Comparison of ENCODE assay signal across 10 mouse cellular contexts in the genomic region with DNA sequence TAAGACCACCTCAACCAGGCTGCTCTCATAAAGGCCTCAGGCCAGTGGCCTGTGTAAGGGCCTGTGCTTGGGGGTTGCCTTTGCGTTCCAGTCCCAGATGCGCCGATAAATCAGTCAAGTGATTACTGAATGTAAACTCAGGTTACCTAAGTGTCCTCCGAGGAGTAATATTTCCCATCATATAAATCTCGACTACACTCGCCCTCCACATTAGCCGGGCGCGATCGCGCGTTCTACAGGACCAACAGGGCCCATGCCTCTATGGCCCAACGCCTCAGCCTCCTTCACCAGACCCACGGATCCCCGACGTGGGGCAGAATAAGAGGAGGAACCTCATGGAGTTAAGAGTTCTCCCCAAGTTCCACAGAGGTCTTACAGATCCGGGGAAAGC. TPM values are rescaled to one million over a fixed set of nuclear protein-coding genes. Genes with fewer than 3 reads are reported as not detected.
A peak's percentile ranks its signal among the peaks of the same experiment; 100 is the strongest.
DNase-seq lines count a peak whose midpoint lies in the region; ATAC-seq and TF ChIP-seq lines count a peak whose summit lies in the region.
"Had no signal": no experiment of that assay in that cellular context is flagged by ENCODE, and none has a peak within 500 bp of the region (broad histone marks: within the 10 kb centered on the region; RNA-seq: fewer than 3 reads in every experiment).

No protein-coding gene starts in this region.

- peak overlapping the region; percentile 92 for H3K4me3 ChIP-seq in E14TG2a.4 (replicated peaks; ENCODE audit: low read length)
- peak overlapping the region; percentile 62 for H3K4me3 ChIP-seq in forebrain, embryonic 14.5 days (ENCODE audit: low read depth, low read length)
- peak overlapping the region; percentile 70 for H3K4me3 ChIP-seq in midbrain, embryonic 11.5 days (ENCODE audit: low read depth, low read length)
- H3K4me3 ChIP-seq in liver, embryonic 11.5 days (ENCODE audit: low read depth, low read length), result no peak overlapping the region
- no peak overlapping the region for H3K4me3 ChIP-seq in heart, embryonic 12.5 days

- DNase-seq in cerebellum, adult 9-10 months, result peak; percentile 56
- peak; percentile 14 for DNase-seq in forebrain, embryonic 14.5 days (ENCODE audit: low spot score)
- no peak for DNase-seq in midbrain, embryonic 11.5 days (ENCODE audit: low spot score, missing footprints)
- no peak for DNase-seq in urinary bladder, adult 18-20 months (ENCODE audit: low spot score in 2 of 2)
- no peak for DNase-seq in frontal cortex, postnatal 25 days (ENCODE audit: low spot score in 2 of 2)
- no peak for DNase-seq in liver, embryonic 11.5 days (ENCODE audit: low spot score)
- DNase-seq: liver had no signal

- no peaks in the 10 kb centered on the region for H3K9me3 ChIP-seq in E14TG2a.4 (ENCODE audit: low read length)
- no peaks in the 10 kb centered on the region for H3K9me3 ChIP-seq in forebrain, embryonic 14.5 days (replicated peaks; ENCODE audit: control insufficient read depth, low read length)
- no peaks in the 10 kb centered on the region for H3K9me3 ChIP-seq in midbrain, embryonic 11.5 days (ENCODE audit: control insufficient read depth, low read length)
- H3K9me3 ChIP-seq in liver, embryonic 11.5 days (ENCODE audit: control insufficient read depth, low read length), result no peaks in the 10 kb centered on the region
- no peaks in the 10 kb centered on the region for H3K9me3 ChIP-seq in heart, embryonic 12.5 days (replicated peaks)

- peak overlapping the region; percentile 91 for H3K9ac ChIP-seq in forebrain, embryonic 14.5 days (ENCODE audit: low read length)
- H3K9ac ChIP-seq in midbrain, embryonic 11.5 days (ENCODE audit: low read length), result peak overlapping the region; percentile 91
- no peak overlapping the region for H3K9ac ChIP-seq in liver, embryonic 11.5 days (ENCODE audit: low read depth, low read length)
- no peak overlapping the region for H3K9ac ChIP-seq in heart, embryonic 12.5 days

- no peak for ATAC-seq in forebrain, embryonic 14.5 days
- ATAC-seq in midbrain, embryonic 11.5 days (ENCODE audit: low FRiP score), result no peak
- ATAC-seq in liver, embryonic 11.5 days (replicated peaks; ENCODE audit: low FRiP score), result no peak
- ATAC-seq in heart, embryonic 12.5 days (ENCODE audit: insufficient number of reproducible peaks, low FRiP score), result no peak

- no peak for TF ChIP-seq CTCF in E14TG2a.4 (conservative IDR thresholded peaks at IDR 0.05; ENCODE audit: low read length)

- H3K4me1 ChIP-seq in E14TG2a.4 (replicated peaks; ENCODE audit: low read depth, low read length), result peaks cover 53% of the 10 kb centered on the region
- H3K4me1 ChIP-seq in forebrain, embryonic 14.5 days (ENCODE audit: control insufficient read depth, insufficient read depth, low read length), result peaks cover 4% of the 10 kb centered on the region; the same call in 1 of the 2 replicates
- peaks cover 16% of the 10 kb centered on the region for H3K4me1 ChIP-seq in midbrain, embryonic 11.5 days (ENCODE audit: control insufficient read depth, insufficient read depth, low read length)
- peaks cover 7% of the 10 kb centered on the region; the same call in 1 of the 2 replicates for H3K4me1 ChIP-seq in liver, embryonic 11.5 days (replicated peaks; ENCODE audit: control insufficient read depth, insufficient read depth, low read length)
- H3K4me1 ChIP-seq in heart, embryonic 12.5 days (replicated peaks), result peaks cover 19% of the 10 kb centered on the region

- 8% methylated on average over 17 of the region's 17 CpGs for WGBS in forebrain, embryonic 14.5 days
- WGBS in midbrain, embryonic 11.5 days, result 1% methylated on average over 17 of the region's 17 CpGs
- WGBS in liver, embryonic 11.5 days, result 21% methylated on average over 17 of the region's 17 CpGs
- WGBS in heart, embryonic 12.5 days, result 24% methylated on average over 17 of the region's 17 CpGs

- peaks cover 52% of the 10 kb centered on the region for H3K36me3 ChIP-seq in E14TG2a.4 (ENCODE audit: insufficient read depth, low read length)
- no peaks in the 10 kb centered on the region for H3K36me3 ChIP-seq in forebrain, embryonic 14.5 days (ENCODE audit: control insufficient read depth, insufficient read depth, low read length)
- H3K36me3 ChIP-seq in midbrain, embryonic 11.5 days (ENCODE audit: control insufficient read depth, insufficient read depth, low read length), result no peaks in the 10 kb centered on the region
- no peaks in the 10 kb centered on the region for H3K36me3 ChIP-seq in liver, embryonic 11.5 days (ENCODE audit: control insufficient read depth, insufficient read depth, low read length)
- no peaks in the 10 kb centered on the region for H3K36me3 ChIP-seq in heart, embryonic 12.5 days

- peak overlapping the region; percentile 97 for H3K27ac ChIP-seq in forebrain, embryonic 14.5 days (ENCODE audit: low read depth, low read length)
- H3K27ac ChIP-seq in midbrain, embryonic 11.5 days (ENCODE audit: low read depth, low read length), result peak overlapping the region; percentile 95
- no peak overlapping the region for H3K27ac ChIP-seq in liver, embryonic 11.5 days (ENCODE audit: low read depth, low read length)
- no peak overlapping the region for H3K27ac ChIP-seq in heart, embryonic 12.5 days (ENCODE audit: poor library complexity, severe bottlenecking)

- H3K27me3 ChIP-seq in E14TG2a.4 (ENCODE audit: insufficient read depth, low read length), result no peaks in the 10 kb centered on the region
- peaks cover 37% of the 10 kb centered on the region for H3K27me3 ChIP-seq in forebrain, embryonic 14.5 days (replicated peaks; ENCODE audit: control insufficient read depth, insufficient read depth, low read length)
- peaks cover 56% of the 10 kb centered on the region for H3K27me3 ChIP-seq in midbrain, embryonic 11.5 days (ENCODE audit: control insufficient read depth, insufficient read depth, low read length)
- H3K27me3 ChIP-seq in liver, embryonic 11.5 days (replicated peaks; ENCODE audit: control insufficient read depth, insufficient read depth, low read length), result peaks cover 69% of the 10 kb centered on the region
- peaks cover 78% of the 10 kb centered on the region for H3K27me3 ChIP-seq in heart, embryonic 12.5 days (replicated peaks)

- H3K4me2 ChIP-seq in forebrain, embryonic 14.5 days (ENCODE audit: low read length), result peak overlapping the region; percentile 77
- peak overlapping the region; percentile 79 for H3K4me2 ChIP-seq in midbrain, embryonic 11.5 days
- no peak overlapping the region for H3K4me2 ChIP-seq in liver, embryonic 11.5 days
- H3K4me2 ChIP-seq in heart, embryonic 12.5 days, result no peak overlapping the region

RNA-seq across cellular contexts. Expression of a gene that starts 2.8 kb away (rescaled TPM):
- polyA plus RNA-seq in forebrain, embryonic 14.5 days (2014; fragmentation: Nextera tagmentation; extraction: Ambion mirVana), result 9.5 and 10.9 TPM in 2 replicates
- polyA plus RNA-seq in midbrain, embryonic 11.5 days (2014; fragmentation: Nextera tagmentation; extraction: Ambion mirVana), result 14.6 and 15.8 TPM in 2 replicates
- 0.16 TPM in 1 of 2 replicates, not detected in the other for polyA plus RNA-seq in liver, embryonic 11.5 days (2014; fragmentation: Nextera tagmentation; extraction: Ambion mirVana)
- 0.04 TPM in 1 of 2 replicates, not detected in the other for polyA plus RNA-seq in heart, embryonic 12.5 days (2016; fragmentation: Nextera tagmentation; extraction: Ambion mirVana)

RNA-seq across cellular contexts. Expression of a gene that starts 11.8 kb away (rescaled TPM):
- polyA plus RNA-seq in forebrain, embryonic 14.5 days (2014; fragmentation: Nextera tagmentation; extraction: Ambion mirVana), result 0.25 and 0.33 TPM in 2 replicates
- polyA plus RNA-seq in midbrain, embryonic 11.5 days (2014; fragmentation: Nextera tagmentation; extraction: Ambion mirVana), result 0.62 and 0.64 TPM in 2 replicates
- polyA plus RNA-seq in liver, embryonic 11.5 days (2014; fragmentation: Nextera tagmentation; extraction: Ambion mirVana), result not detected in 2 replicates
- not detected in 2 replicates for polyA plus RNA-seq in heart, embryonic 12.5 days (2016; fragmentation: Nextera tagmentation; extraction: Ambion mirVana)
- polyA plus RNA-seq: heart, embryonic 14.5 days had no signal

RNA-seq across cellular contexts. Expression of a gene that starts 12.6 kb away (rescaled TPM):
- polyA plus RNA-seq in forebrain, embryonic 14.5 days (2014; fragmentation: Nextera tagmentation; extraction: Ambion mirVana), result 7.3 and 9.8 TPM in 2 replicates
- 5.8 and 6.3 TPM in 2 replicates for polyA plus RNA-seq in midbrain, embryonic 11.5 days (2014; fragmentation: Nextera tagmentation; extraction: Ambion mirVana)
- polyA plus RNA-seq in liver, embryonic 11.5 days (2014; fragmentation: Nextera tagmentation; extraction: Ambion mirVana), result not detected in 2 replicates
- polyA plus RNA-seq in heart, embryonic 12.5 days (2016; fragmentation: Nextera tagmentation; extraction: Ambion mirVana), result not detected in 2 replicates
- polyA plus RNA-seq: heart, embryonic 14.5 days had no signal

RNA-seq across cellular contexts. Expression of a gene that starts 27.7 kb away (rescaled TPM):
- 0.32 and 0.55 TPM in 2 replicates for polyA plus RNA-seq in forebrain, embryonic 14.5 days (2014; fragmentation: Nextera tagmentation; extraction: Ambion mirVana)
- polyA plus RNA-seq in midbrain, embryonic 11.5 days (2014; fragmentation: Nextera tagmentation; extraction: Ambion mirVana), result 0.41 and 0.45 TPM in 2 replicates
- not detected in 2 replicates for polyA plus RNA-seq in liver, embryonic 11.5 days (2014; fragmentation: Nextera tagmentation; extraction: Ambion mirVana)
- not detected in 2 replicates for polyA plus RNA-seq in heart, embryonic 12.5 days (2016; fragmentation: Nextera tagmentation; extraction: Ambion mirVana)
- polyA plus RNA-seq: heart, embryonic 14.5 days had no signal

Comparison
In these comparisons a context has a peak if more than half of its experiments do, and no peak if none do; other contexts are left out.
1. H3K4me3 ChIP-seq: peak in E14TG2a.4 (single experiment), forebrain, embryonic 14.5 days (single experiment) and midbrain, embryonic 11.5 days (single experiment); none in liver, embryonic 11.5 days (single experiment) and heart, embryonic 12.5 days (single experiment).
2. DNase-seq: peak in cerebellum, adult 9-10 months (single experiment) and forebrain, embryonic 14.5 days (single experiment); none in midbrain, embryonic 11.5 days (single experiment), urinary bladder, adult 18-20 months (0 of 2), frontal cortex, postnatal 25 days (0 of 2) and liver, embryonic 11.5 days (single experiment).
3. H3K27ac ChIP-seq: peak in forebrain, embryonic 14.5 days (single experiment) and midbrain, embryonic 11.5 days (single experiment); none in liver, embryonic 11.5 days (single experiment) and heart, embryonic 12.5 days (single experiment).
4. H3K4me2 ChIP-seq: peak in forebrain, embryonic 14.5 days (single experiment) and midbrain, embryonic 11.5 days (single experiment); none in liver, embryonic 11.5 days (single experiment) and heart, embryonic 12.5 days (single experiment).
5. H3K9ac ChIP-seq: peak in forebrain, embryonic 14.5 days (single experiment) and midbrain, embryonic 11.5 days (single experiment); none in liver, embryonic 11.5 days (single experiment) and heart, embryonic 12.5 days (single experiment).